Mouse (Mus musculus) forebrain, postnatal 0 days (tissue): ENCODE measurements around the gene Gprc5b. TPM values are rescaled to one million over a fixed set of nuclear protein-coding genes. Genes with fewer than 3 reads are reported as not detected.

Experiments used
- ATAC-seq: fragments of 200-750 bp; cut with Nextera tagmentation; 2 replicates; pipeline ENCODE4 v1.8.0; 2017; ENCODE audit warnings: mild to moderate bottlenecking, moderate library complexity
- DNase-seq: peaks from one replicate; pipeline ENCODE4 v3.0.0-alpha.2; 2015
- H3K27ac ChIP-seq: fragments of 300-500 bp; sonication (generic); 2 replicates; pipeline ENCODE4 v1.5.1; 2014; ENCODE audit warnings: low read depth, mild to moderate bottlenecking, antibody characterized with exemption, low read length, moderate library complexity, mixed read lengths
- H3K27me3 ChIP-seq: fragments of 300-500 bp; sonication (generic); 2 replicates; pipeline ENCODE4 v1.6.1; 2014; ENCODE audit warnings: mild to moderate bottlenecking, low read length, mixed read lengths; ENCODE audit not compliant: insufficient read depth
- H3K36me3 ChIP-seq: fragments of 300-500 bp; sonication (generic); 2 replicates; pipeline ENCODE4 v1.6.1; 2014; ENCODE audit warnings: mild to moderate bottlenecking, moderate library complexity; ENCODE audit not compliant: insufficient read depth
- H3K4me1 ChIP-seq: fragments of 300-500 bp; sonication (generic); 2 replicates; pipeline ENCODE4 v1.6.1; 2014; ENCODE audit warnings: antibody characterized with exemption; ENCODE audit not compliant: insufficient read depth
- H3K4me2 ChIP-seq: fragments of 300-500 bp; sonication (generic); 2 replicates; pipeline ENCODE4 v1.6.1; 2014; ENCODE audit warnings: low read depth, mild to moderate bottlenecking, moderate library complexity
- H3K4me3 ChIP-seq: fragments of 300-500 bp; sonication (generic); 2 replicates; pipeline ENCODE4 v1.5.1; 2014; ENCODE audit warnings: low read depth, low read length, mixed read lengths
- H3K9ac ChIP-seq: fragments of 300-500 bp; sonication (generic); 2 replicates; pipeline ENCODE4 v1.6.1; 2014; ENCODE audit warnings: mild to moderate bottlenecking
- H3K9me3 ChIP-seq: fragments of 300-500 bp; sonication (generic); 2 replicates; pipeline ENCODE4 v1.6.1; 2016; ENCODE audit warnings: low read length
- CTCF ChIP-seq: sonication (generic); IDR thresholded peaks from 2 replicates; pipeline ENCODE4 v1.5.1; 2016; ENCODE audit warnings: antibody characterized with exemption, control low read depth, low read depth
- WGBS: fragments of 180-500 bp; shearing (Covaris S2); extraction: QIAGEN DNeasy Blood & Tissue Kit; methylation state at CpG from one replicate; pipeline ENCODE4 v1.1.7; 2014; 5-methylcytosine and 5-hydroxymethylcytosine counted together
- polyA plus RNA-seq: library from polyadenylated mRNA; unstranded; fragments of >200 nt; fragmentation: Nextera tagmentation; extraction: Ambion mirVana; gene quantifications from 2 replicates; pipeline ENCODE4 v1.2.1, GENCODE M21; 2015
- total RNA-seq: library from RNA; depleted of rRNA; stranded (reverse); fragments of >200 nt; gene quantifications from 2 replicates; pipeline ENCODE4 v1.2.3, GENCODE M21; 2014

Gene Gprc5b
- total and polyA plus RNA-seq, 2 experiments from 2014 or later, result 6.9 to 34.0 TPM

GRCm38 (mm10) chr7:118990282-118990681 lies 4.7 kb downstream of the Gprc5b start:
- ATAC-seq (peak; percentile 67), DNase-seq (peak; percentile 71)
- 28% methylated on average over 6 of the region's 6 CpGs for WGBS
- Histone ChIP-seq H3K36me3 (no peaks in the 10 kb centered on the region), H3K9ac (no peak overlapping the region), H3K9me3 (no peaks in the 10 kb centered on the region), H3K4me3 (no peak overlapping the region), H3K4me1 (peaks cover 40% of the 10 kb centered on the region), H3K27ac (peak overlapping the region; percentile 17), H3K4me2 (peak overlapping the region; percentile 17; the same call in 1 of the 2 replicates), H3K27me3 (no peaks in the 10 kb centered on the region)
- TF ChIP-seq CTCF, result no peak

GRCm38 (mm10) chr7:118989275-118989856 lies 5.6 kb downstream of the Gprc5b start:
- ATAC-seq, result no peak
- H3K4me2 ChIP-seq, result no peak overlapping the region
- no peak overlapping the region for H3K4me3 ChIP-seq
- 87% methylated on average over 5 of the region's 5 CpGs for WGBS
- 0 out of 2 replicates have a peak overlapping the region, but pooled peaks have one; percentile 17 for H3K27ac ChIP-seq
- no peaks in the 10 kb centered on the region for H3K9me3 ChIP-seq
- no peak for DNase-seq
- no peak overlapping the region for H3K9ac ChIP-seq
- H3K27me3 ChIP-seq, result no peaks in the 10 kb centered on the region
- H3K36me3 ChIP-seq, result no peaks in the 10 kb centered on the region
- H3K4me1 ChIP-seq, result peaks cover 38% of the 10 kb centered on the region
- no peak for TF ChIP-seq CTCF

- Histone ChIP-seq H3K4me2 (no peak overlapping the region), H3K27ac (no peak overlapping the region), H3K9me3 (no peaks in the 10 kb centered on the region), H3K4me1 (peaks cover 16% of the 10 kb centered on the region), H3K4me3 (no peak overlapping the region), H3K36me3 (no peaks in the 10 kb centered on the region; the same call in 1 of the 2 replicates), H3K27me3 (no peaks in the 10 kb centered on the region), H3K9ac (no peak overlapping the region)
- DNase-seq (no peak), ATAC-seq (no peak)
- WGBS, result 81% methylated on average over 4 of the region's 4 CpGs
- TF ChIP-seq CTCF, result no peak
Measured at GRCm38 (mm10) chr7:118986369-118986768, 8.6 kb downstream of the Gprc5b start.

- DNase-seq, result no peak
- H3K27ac ChIP-seq, result no peak overlapping the region
- no peaks in the 10 kb centered on the region for H3K27me3 ChIP-seq
- no peak overlapping the region for H3K9ac ChIP-seq
- no peak overlapping the region for H3K4me2 ChIP-seq
- H3K36me3 ChIP-seq, result no peaks in the 10 kb centered on the region; the same call in 1 of the 2 replicates
- 76% methylated on average over 4 of the region's 4 CpGs for whole genome bisulfite sequencing
- no peak for ATAC-seq
- H3K4me1 ChIP-seq, result peaks cover 10% of the 10 kb centered on the region
- H3K4me3 ChIP-seq, result no peak overlapping the region
- TF ChIP-seq CTCF, result no peak
- H3K9me3 ChIP-seq, result no peaks in the 10 kb centered on the region
Measured at GRCm38 (mm10) chr7:118985786-118986185, 9.2 kb downstream of the Gprc5b start.

- no peaks in the 10 kb centered on the region for H3K27me3 ChIP-seq
- no peak overlapping the region for H3K9ac ChIP-seq
- 55% methylated on average over 19 of the region's 19 CpGs for WGBS
- no peak overlapping the region for H3K4me3 ChIP-seq
- H3K36me3 ChIP-seq, result no peaks in the 10 kb centered on the region; the same call in 1 of the 2 replicates
- no peak overlapping the region for H3K4me2 ChIP-seq
- DNase-seq (peak; percentile 62), ATAC-seq (peak; percentile 70)
- no peaks in the 10 kb centered on the region for H3K9me3 ChIP-seq
- no peak overlapping the region for H3K27ac ChIP-seq
- no peaks in the 10 kb centered on the region for H3K4me1 ChIP-seq
- no peak for TF ChIP-seq CTCF
Measured at GRCm38 (mm10) chr7:118983961-118984360, 11.1 kb downstream of the Gprc5b start.

- ATAC-seq, result no peak
- Histone ChIP-seq H3K9me3 (no peaks in the 10 kb centered on the region), H3K4me2 (no peak overlapping the region), H3K36me3 (no peaks in the 10 kb centered on the region; the same call in 1 of the 2 replicates), H3K4me3 (no peak overlapping the region), H3K27ac (no peak overlapping the region), H3K4me1 (no peaks in the 10 kb centered on the region), H3K9ac (no peak overlapping the region), H3K27me3 (no peaks in the 10 kb centered on the region)
- 91% methylated on average over 4 of the region's 4 CpGs for whole genome bisulfite sequencing
- DNase-seq, result no peak
- TF ChIP-seq CTCF, result no peak
Measured at GRCm38 (mm10) chr7:118982586-118982985, 12.4 kb downstream of the Gprc5b start.

- Histone ChIP-seq H3K27me3 (no peaks in the 10 kb centered on the region), H3K9me3 (no peaks in the 10 kb centered on the region), H3K36me3 (no peaks in the 10 kb centered on the region; the same call in 1 of the 2 replicates), H3K27ac (no peak overlapping the region), H3K4me3 (no peak overlapping the region), H3K9ac (no peak overlapping the region), H3K4me1 (peaks cover 6% of the 10 kb centered on the region; the same call in 1 of the 2 replicates), H3K4me2 (no peak overlapping the region)
- ATAC-seq (no peak), DNase-seq (no peak)
- TF ChIP-seq CTCF, result no peak
- 90% methylated on average over 5 of the region's 5 CpGs for WGBS
Measured at GRCm38 (mm10) chr7:118981831-118982230, 13.2 kb downstream of the Gprc5b start.
